Mouse (Mus musculus): ENCODE data around the gene Ttc38. TPM values are rescaled to one million over a fixed set of nuclear protein-coding genes. Genes with fewer than 3 reads are reported as not detected.

Ttc38 gene
- polyA plus RNA-seq, 1 experiment from 2014 or later = 3.9 TPM

- Histone ChIP-seq H3K9me3 (no peaks in the 10 kb centered on the region), H3K27me3 (replicated peaks) (no peaks in the 10 kb centered on the region), H3K36me3 (peaks cover 57% of the 10 kb centered on the region), H3K4me2 (replicated peaks) (no peak overlapping the region), H3K27ac (no peak overlapping the region), H3K4me1 (peaks cover 3% of the 10 kb centered on the region), H3K9ac (no peak overlapping the region), H3K4me3 (no peak overlapping the region)
- ATAC-seq (ENCODE audit: low FRiP score, low read depth) = no peak
- WGBS = 86% methylated on average over 8 of the region's 8 CpGs
These were observed 68.2 kb downstream of the Ttc38 start for GRCm38 (mm10) chr15:85900318-85900717.

DNA sequence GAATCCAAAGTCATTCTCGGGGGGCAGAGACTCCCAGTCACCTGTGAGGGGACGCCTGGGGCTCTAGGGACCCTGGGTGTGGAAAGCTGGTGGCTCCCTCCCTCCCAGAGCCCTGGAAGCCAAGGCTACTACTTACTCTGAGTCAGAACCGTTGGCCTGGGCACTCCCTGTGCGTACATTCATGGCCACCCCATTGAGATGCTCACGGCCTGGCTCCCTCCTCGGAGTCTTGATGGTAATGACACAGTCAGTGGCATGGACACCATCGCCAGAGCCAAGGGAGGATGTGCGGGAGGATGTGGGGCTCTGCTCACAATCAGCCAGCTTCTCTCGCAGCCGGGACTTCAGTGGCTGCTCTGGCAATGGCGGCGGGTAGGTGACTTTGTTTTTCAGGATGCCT, 68.7 kb downstream of the Ttc38 start:
- no peaks in the 10 kb centered on the region; the same call in 1 of the 2 replicates for H3K4me1 ChIP-seq
- H3K9ac ChIP-seq = no peak overlapping the region
- WGBS = 84% methylated on average over 12 of the region's 12 CpGs
- no peaks in the 10 kb centered on the region for H3K9me3 ChIP-seq
- H3K27me3 ChIP-seq (replicated peaks) = no peaks in the 10 kb centered on the region
- no peak for ATAC-seq (ENCODE audit: low FRiP score, low read depth)
- H3K4me2 ChIP-seq (replicated peaks) = no peak overlapping the region
- no peak overlapping the region for H3K27ac ChIP-seq
- H3K36me3 ChIP-seq = peaks cover 52% of the 10 kb centered on the region
- no peak overlapping the region for H3K4me3 ChIP-seq

GRCm38 (mm10) chr15:85902505-85902904, 70.4 kb downstream of the Ttc38 start:
- no peak for ATAC-seq (ENCODE audit: low FRiP score, low read depth)
- Histone ChIP-seq H3K36me3 (peaks cover 37% of the 10 kb centered on the region), H3K27ac (no peak overlapping the region), H3K4me3 (no peak overlapping the region), H3K27me3 (replicated peaks) (no peaks in the 10 kb centered on the region), H3K4me2 (replicated peaks) (no peak overlapping the region), H3K9me3 (no peaks in the 10 kb centered on the region), H3K4me1 (no peaks in the 10 kb centered on the region; the same call in 1 of the 2 replicates), H3K9ac (no peak overlapping the region)
- 90% methylated on average over 10 of the region's 10 CpGs for WGBS

- Histone ChIP-seq H3K27ac (no peak overlapping the region), H3K4me3 (no peak overlapping the region), H3K4me2 (replicated peaks) (no peak overlapping the region), H3K36me3 (peaks cover 27% of the 10 kb centered on the region), H3K27me3 (replicated peaks) (no peaks in the 10 kb centered on the region), H3K4me1 (no peaks in the 10 kb centered on the region; the same call in 1 of the 2 replicates), H3K9ac (no peak overlapping the region), H3K9me3 (no peaks in the 10 kb centered on the region)
- WGBS = 80% methylated on average over 8 of the region's 8 CpGs
- ATAC-seq (ENCODE audit: low FRiP score, low read depth) = no peak
These were observed 71.7 kb downstream of the Ttc38 start for GRCm38 (mm10) chr15:85903826-85904225.

Other genes with a start within 250 kb of the Ttc38 start
- gene Wnt7b, start 249.8 kb upstream of the Ttc38 start, polyA plus RNA-seq (2016; fragmentation: Nextera tagmentation; extraction: Ambion mirVana) = 90.3 and 99.7 TPM in 2 replicates
- gene Ppara, start 97.3 kb upstream of the Ttc38 start, polyA plus RNA-seq (2016; fragmentation: Nextera tagmentation; extraction: Ambion mirVana) = 1.1 and 1.5 TPM in 2 replicates
- 17.7 and 19.0 TPM in 2 replicates for gene Cdpf1, start 20.6 kb upstream of the Ttc38 start, polyA plus RNA-seq (2016; fragmentation: Nextera tagmentation; extraction: Ambion mirVana)
- gene Pkdrej, start 10.6 kb upstream of the Ttc38 start, polyA plus RNA-seq (2016; fragmentation: Nextera tagmentation; extraction: Ambion mirVana) = 0.06 TPM in 2 replicates
- gene Gtse1, start 27.4 kb downstream of the Ttc38 start, polyA plus RNA-seq (2016; fragmentation: Nextera tagmentation; extraction: Ambion mirVana) = 24.1 TPM in 2 replicates
- gene Trmu, start 47.0 kb downstream of the Ttc38 start, polyA plus RNA-seq (2016; fragmentation: Nextera tagmentation; extraction: Ambion mirVana) = 43.4 and 45.8 TPM in 2 replicates
- gene Celsr1, start 201.5 kb downstream of the Ttc38 start, polyA plus RNA-seq (2016; fragmentation: Nextera tagmentation; extraction: Ambion mirVana) = 3.6 TPM in 2 replicates
- gene Gramd4, start 225.4 kb downstream of the Ttc38 start, polyA plus RNA-seq (2016; fragmentation: Nextera tagmentation; extraction: Ambion mirVana) = 29.9 and 33.3 TPM in 2 replicates